Mouse (Mus musculus) cerebellum, postnatal 10 days (tissue): Measurements from ENCODE around the gene Olfr784.
"Not testable (repeated sequence)": the region's sequence is repeated elsewhere in the genome, so short reads cannot be mapped to it uniquely, and the experiment has no call there.

Experiments used
- DNase-seq, 2 experiments: peaks; one replicate each; pipeline ENCODE4 v3.0.0; 2021; ENCODE audit warnings: mixed read lengths in 2 of 2

Olfr784 gene

GRCm38 (mm10) chr10:129383783-129384182 is at the start of gene Olfr784:
Olfr784 (plus strand) TSS chr10:129384083.
- no peak for DNase-seq

GRCm38 (mm10) chr10:129348550-129348949 is 35.3 kb upstream of the Olfr784 start, which contains the start of gene Olfr782:
Olfr782 (plus strand) TSS chr10:129348850.
- DNase-seq = no peak

GRCm38 (mm10) chr10:129352475-129352874 is 31.4 kb upstream of the Olfr784 start:
- DNase-seq = not testable (repeated sequence)

GRCm38 (mm10) chr10:129356496-129356895 is 27.4 kb upstream of the Olfr784 start:
- DNase-seq = not testable (repeated sequence)

- DNase-seq = no peak
Measured at GRCm38 (mm10) chr10:129357307-129357706, 26.6 kb upstream of the Olfr784 start.

- DNase-seq = not testable (repeated sequence)
Measured at GRCm38 (mm10) chr10:129374051-129374450, 9.8 kb upstream of the Olfr784 start.

- no peak for DNase-seq
Measured at GRCm38 (mm10) chr10:129400892-129401291, 17.0 kb downstream of the Olfr784 start.

GRCm38 (mm10) chr10:129405126-129405525 is 21.2 kb downstream of the Olfr784 start, which contains the start of gene Olfr785:
Olfr785 (plus strand) TSS chr10:129405426.
- no peak for DNase-seq

- DNase-seq = no peak
Measured at GRCm38 (mm10) chr10:129427006-129427405, 43.1 kb downstream of the Olfr784 start, which contains the start of gene Olfr786. Olfr786 (plus strand) TSS chr10:129427306.
